Mouse (Mus musculus) hindbrain, embryonic 12.5 days (tissue): ENCODE results near the gene Atp6v1g2. TPM values are rescaled to one million over a fixed set of nuclear protein-coding genes. Genes with fewer than 3 reads are reported as not detected.

Experiments
- microRNA-seq: library from miRNA; unstranded; fragments of <30 nt; microRNA quantifications from one replicate; pipeline ENCODE4, GENCODE M21; 2017
- polyA plus RNA-seq: library from polyadenylated mRNA; unstranded; fragments of >200 nt; fragmentation: Nextera tagmentation; extraction: Ambion mirVana; gene quantifications from 2 replicates; pipeline ENCODE4 v1.2.1, GENCODE M21; 2016

Atp6v1g2 gene
- polyA plus RNA-seq, 1 experiment from 2014 or later: 23.0 TPM

Small RNAs within 50 kb of the gene (microRNA-seq; reads per million reads assigned to microRNA genes)
- gene Mir6973a: not detected
- not detected for gene Mir6974
- gene Mir6975: 5.2 reads per million, percentile 13 among the genes with 10 or more reads in this experiment
- gene Mir8094: not detected

Other genes starting within 250 kb of the Atp6v1g2 start
- gene Vars, start 232.7 kb upstream of the Atp6v1g2 start, polyA plus RNA-seq: 109 and 110 TPM in 2 replicates
- gene Vwa7, start 217.1 kb upstream of the Atp6v1g2 start, polyA plus RNA-seq: 0.12 and 0.20 TPM in 2 replicates
- 2.4 and 3.6 TPM in 2 replicates for gene Sapcd1, start 205.6 kb upstream of the Atp6v1g2 start, polyA plus RNA-seq
- gene Msh5, start 186.9 kb upstream of the Atp6v1g2 start, polyA plus RNA-seq: 3.0 and 3.1 TPM in 2 replicates
- gene Clic1, start 183.7 kb upstream of the Atp6v1g2 start, polyA plus RNA-seq: 157 and 159 TPM in 2 replicates
- 512 and 517 TPM in 2 replicates for gene Ddah2, start 174.6 kb upstream of the Atp6v1g2 start, polyA plus RNA-seq
- not detected in 2 replicates for gene Ly6g6c, start 168.3 kb upstream of the Atp6v1g2 start, polyA plus RNA-seq
- gene Mpig6b, start 167.5 kb upstream of the Atp6v1g2 start, polyA plus RNA-seq: 0.46 and 0.52 TPM in 2 replicates
- not detected in 2 replicates for gene Ly6g6e, start 156.8 kb upstream of the Atp6v1g2 start, polyA plus RNA-seq
- gene Ly6g6d, start 155.6 kb upstream of the Atp6v1g2 start, polyA plus RNA-seq: 2.1 and 2.3 TPM in 2 replicates
- gene Ly6g6f, start 148.1 kb upstream of the Atp6v1g2 start, polyA plus RNA-seq: 0.47 and 0.62 TPM in 2 replicates
- 78.6 and 81.1 TPM in 2 replicates for gene Abhd16a, start 144.4 kb upstream of the Atp6v1g2 start, polyA plus RNA-seq
- not detected in 2 replicates for gene Ly6g5c, start 125.4 kb upstream of the Atp6v1g2 start, polyA plus RNA-seq
- gene Ly6g5b, start 118.2 kb upstream of the Atp6v1g2 start, polyA plus RNA-seq: 1.4 and 1.5 TPM in 2 replicates
- 19.8 and 20.8 TPM in 2 replicates for gene Gpank1, start 112.2 kb upstream of the Atp6v1g2 start, polyA plus RNA-seq
- gene Csnk2b, start 111.6 kb upstream of the Atp6v1g2 start, polyA plus RNA-seq: 237 and 276 TPM in 2 replicates
- 7.3 and 7.7 TPM in 2 replicates for gene D17H6S53E, start 107.3 kb upstream of the Atp6v1g2 start, polyA plus RNA-seq
- 0.39 TPM in 1 of 2 replicates, not detected in the other for gene Apom, start 101.6 kb upstream of the Atp6v1g2 start, polyA plus RNA-seq
- 87.9 and 88.3 TPM in 2 replicates for gene Bag6, start 98.5 kb upstream of the Atp6v1g2 start, polyA plus RNA-seq
- 206 and 213 TPM in 2 replicates for gene Prrc2a, start 68.8 kb upstream of the Atp6v1g2 start, polyA plus RNA-seq
- gene Aif1, start 57.6 kb upstream of the Atp6v1g2 start, polyA plus RNA-seq: 7.8 and 7.9 TPM in 2 replicates
- gene Lst1, start 45.2 kb upstream of the Atp6v1g2 start, polyA plus RNA-seq: 6.1 and 6.9 TPM in 2 replicates
- 0.54 and 0.81 TPM in 2 replicates for gene Ltb, start 39.2 kb upstream of the Atp6v1g2 start, polyA plus RNA-seq
- gene Tnf, start 31.7 kb upstream of the Atp6v1g2 start, polyA plus RNA-seq: 0.14 TPM in 1 of 2 replicates, not detected in the other
- gene Lta, start 28.3 kb upstream of the Atp6v1g2 start, polyA plus RNA-seq: not detected in 2 replicates
- gene Gm16181, start 12.8 kb upstream of the Atp6v1g2 start, polyA plus RNA-seq: 0.62 TPM in 1 of 2 replicates, not detected in the other
- 12.1 and 12.2 TPM in 2 replicates for gene Nfkbil1, start 2.1 kb downstream of the Atp6v1g2 start, polyA plus RNA-seq
- 480 and 488 TPM in 2 replicates for gene Ddx39b, start 8.1 kb downstream of the Atp6v1g2 start, polyA plus RNA-seq
- 38.6 and 46.0 TPM in 2 replicates for gene H2-D1, start 29.1 kb downstream of the Atp6v1g2 start, polyA plus RNA-seq
- 0.12 TPM in 1 of 2 replicates, not detected in the other for gene H2-Q1, start 86.7 kb downstream of the Atp6v1g2 start, polyA plus RNA-seq
- gene H2-Q2, start 108.6 kb downstream of the Atp6v1g2 start, polyA plus RNA-seq: 0.46 TPM in 1 of 2 replicates, not detected in the other
- 1.6 and 1.7 TPM in 2 replicates for gene H2-Q4, start 146.0 kb downstream of the Atp6v1g2 start, polyA plus RNA-seq
- 0.10 and 0.42 TPM in 2 replicates for gene H2-Q6, start 191.2 kb downstream of the Atp6v1g2 start, polyA plus RNA-seq
- 3.9 and 4.7 TPM in 2 replicates for gene H2-Q7, start 205.5 kb downstream of the Atp6v1g2 start, polyA plus RNA-seq
- 0.10 TPM in 1 of 2 replicates, not detected in the other for gene H2-Q10, start 236.4 kb downstream of the Atp6v1g2 start, polyA plus RNA-seq